Mouse (Mus musculus): Measurements from ENCODE around the gene Olfr1388.
"Not testable (repeated sequence)": the region's sequence is repeated elsewhere in the genome, so short reads cannot be mapped to it uniquely, and the experiment has no call there.

Olfr1388 gene

DNA sequence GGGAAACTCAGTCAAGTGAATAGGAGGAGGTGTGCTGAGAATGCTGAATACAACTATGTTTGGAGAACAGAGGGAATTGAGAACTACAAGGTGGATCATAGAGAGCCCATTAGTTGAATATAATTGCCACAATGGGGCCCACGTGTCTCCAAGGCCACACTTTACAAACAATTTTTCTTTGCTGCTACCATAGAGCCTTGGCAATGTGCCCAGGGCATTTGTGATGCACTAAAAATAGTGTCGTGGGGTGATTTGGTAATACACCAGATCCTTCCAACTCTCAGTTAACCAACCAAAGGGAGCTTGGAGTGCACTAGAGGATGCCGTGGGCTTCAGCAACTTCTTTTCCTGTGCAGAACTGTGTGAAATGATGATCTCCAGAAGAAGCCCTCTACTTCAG, at the start of gene Olfr1388:
Olfr1388 (plus strand) TSS at position 214 of the 400 bp plus-strand sequence.
- DNase-seq (ENCODE audit: low spot score), result no peak

DNA sequence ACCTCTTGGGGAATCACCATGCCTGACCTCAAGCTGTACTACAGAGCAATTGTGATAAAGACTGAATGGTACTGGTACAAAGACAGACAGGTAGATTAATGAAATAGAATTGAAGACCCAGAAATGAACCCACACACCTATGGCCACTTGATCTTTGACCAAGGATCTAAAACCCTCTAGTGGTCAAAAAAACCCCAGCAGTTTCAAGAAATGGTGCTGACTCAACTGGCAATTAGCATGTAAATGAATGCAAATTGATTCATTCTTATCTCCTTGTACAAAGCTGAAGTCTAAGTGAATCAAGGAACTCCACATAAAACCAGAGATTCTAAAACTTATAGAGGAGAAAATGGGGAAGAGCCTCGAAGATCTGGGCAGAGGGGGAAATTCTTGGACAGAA, 43.7 kb upstream of the Olfr1388 start:
- DNase-seq (ENCODE audit: low spot score), result not testable (repeated sequence)

DNA sequence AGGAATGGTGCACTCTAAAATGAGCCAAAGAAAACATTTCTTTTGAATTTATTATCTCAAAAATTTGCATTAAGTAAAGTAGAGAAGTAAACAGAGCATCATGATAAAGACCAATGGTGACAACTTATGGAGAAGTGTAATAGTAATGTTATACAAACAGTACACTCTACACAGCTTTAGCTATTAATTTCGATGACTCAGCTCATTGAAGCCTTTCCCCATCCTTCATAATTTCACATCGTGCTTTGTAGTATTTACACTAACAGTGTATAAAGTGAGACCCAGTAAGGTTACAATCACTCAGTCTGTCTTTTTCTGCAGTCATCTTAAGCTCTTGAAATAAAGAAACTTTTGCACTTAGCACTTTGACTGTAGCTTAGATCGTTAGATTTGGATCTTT, 29.6 kb upstream of the Olfr1388 start:
- DNase-seq (ENCODE audit: low spot score), result no peak

DNA sequence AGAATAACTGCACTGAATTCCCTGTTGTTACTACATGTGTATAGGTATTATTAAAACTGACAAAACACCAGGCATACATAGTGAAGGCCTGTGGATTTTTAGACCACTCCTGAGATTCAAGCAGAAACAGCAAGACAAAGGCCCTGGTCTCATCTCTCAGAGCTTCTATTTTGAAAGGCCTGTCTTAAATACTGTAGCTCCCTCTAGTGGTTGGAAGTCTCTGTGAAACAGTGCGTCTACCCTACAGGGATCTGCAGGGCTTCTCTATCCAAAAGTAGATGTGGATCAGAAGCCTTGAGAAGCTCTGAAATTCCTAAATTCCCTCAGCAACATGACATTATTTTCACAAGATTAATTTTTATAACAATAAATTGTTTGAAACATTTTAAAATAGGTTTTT, 25.9 kb upstream of the Olfr1388 start:
- DNase-seq (ENCODE audit: low spot score), result no peak

DNA sequence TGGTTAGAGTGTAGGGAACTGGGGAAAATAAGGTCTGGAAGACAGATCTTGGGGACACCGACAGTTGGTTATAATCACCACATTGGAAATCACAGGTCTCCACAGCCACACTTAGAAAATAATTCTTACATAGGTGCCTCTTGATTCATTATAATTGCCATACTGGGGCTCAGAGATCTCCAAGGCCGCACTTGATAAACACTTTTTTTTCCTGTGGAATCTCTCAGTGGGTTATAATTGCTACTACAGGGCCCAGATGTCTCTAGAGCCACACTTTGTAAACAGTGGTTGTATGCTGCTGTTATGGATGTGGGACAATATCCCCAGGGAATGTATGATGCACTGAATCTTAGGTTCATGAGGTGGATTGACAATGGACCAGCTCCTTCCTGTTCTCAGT, 13.7 kb upstream of the Olfr1388 start, which contains the start of gene Olfr1389:
Olfr1389 (plus strand) TSS at position 301 of the 400 bp plus-strand sequence.
- no peak for DNase-seq (ENCODE audit: low spot score)

DNA sequence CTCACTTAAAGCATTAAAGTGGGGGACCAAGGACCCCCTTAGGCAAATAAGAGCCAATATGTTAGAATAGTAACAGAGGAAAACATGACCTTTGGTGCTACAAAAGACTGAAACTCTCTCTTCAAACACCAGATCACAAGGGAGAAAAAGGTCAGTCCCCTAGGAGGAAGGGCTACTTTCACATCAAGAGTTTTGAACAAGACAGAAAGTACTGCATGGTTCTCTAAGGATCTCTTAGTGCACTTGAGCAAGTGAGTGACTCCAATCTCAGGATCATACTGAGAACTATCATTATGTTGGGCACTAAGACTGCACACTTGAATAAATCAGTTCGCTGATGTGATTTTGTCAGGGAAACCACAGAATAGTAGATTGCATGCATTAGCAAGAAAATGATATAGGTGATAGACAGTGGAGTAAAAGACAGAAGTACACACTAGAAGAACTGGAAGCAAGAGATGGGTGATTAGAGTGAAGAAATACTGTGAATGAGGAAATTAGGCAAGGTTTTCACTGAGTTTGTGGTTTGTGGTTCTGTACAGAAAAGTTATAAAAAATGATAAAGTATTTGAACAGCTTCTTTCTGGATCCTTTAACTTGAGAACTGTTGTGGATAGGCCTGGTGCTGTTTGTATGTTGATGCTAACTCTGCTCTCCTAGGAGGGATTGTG, 11.0 kb upstream of the Olfr1388 start:
- no peak for DNase-seq (ENCODE audit: low spot score)

GRCm38 (mm10) chr11:49429641-49430040, 6.8 kb upstream of the Olfr1388 start:
- no peak for DNase-seq (ENCODE audit: low spot score)

- no peak for DNase-seq (ENCODE audit: low spot score)
These were observed 18.6 kb downstream of the Olfr1388 start, which contains the start of gene Olfr1387 for GRCm38 (mm10) chr11:49455043-49455442. Gene Olfr1387, plus strand, starts transcription at chr11:49455343.

GRCm38 (mm10) chr11:49464746-49465145, 28.3 kb downstream of the Olfr1388 start, which contains the start of gene Olfr1386:
Gene Olfr1386, plus strand, starts transcription at chr11:49465046.
- not testable (repeated sequence) for DNase-seq (ENCODE audit: low spot score)

- no peak for DNase-seq (ENCODE audit: low spot score)
These were observed 49.5 kb downstream of the Olfr1388 start for GRCm38 (mm10) chr11:49485973-49486372.

GRCm38 (mm10) chr11:49488770-49489169, 52.3 kb downstream of the Olfr1388 start, which contains the start of gene Olfr1385:
Gene Olfr1385, plus strand, starts transcription at chr11:49489070.
- DNase-seq (ENCODE audit: low spot score), result not testable (repeated sequence)

Data from ovary, adult 18-20 months (tissue).